8 mouse cellular contexts compared by ENCODE assay signal in the genomic region with DNA sequence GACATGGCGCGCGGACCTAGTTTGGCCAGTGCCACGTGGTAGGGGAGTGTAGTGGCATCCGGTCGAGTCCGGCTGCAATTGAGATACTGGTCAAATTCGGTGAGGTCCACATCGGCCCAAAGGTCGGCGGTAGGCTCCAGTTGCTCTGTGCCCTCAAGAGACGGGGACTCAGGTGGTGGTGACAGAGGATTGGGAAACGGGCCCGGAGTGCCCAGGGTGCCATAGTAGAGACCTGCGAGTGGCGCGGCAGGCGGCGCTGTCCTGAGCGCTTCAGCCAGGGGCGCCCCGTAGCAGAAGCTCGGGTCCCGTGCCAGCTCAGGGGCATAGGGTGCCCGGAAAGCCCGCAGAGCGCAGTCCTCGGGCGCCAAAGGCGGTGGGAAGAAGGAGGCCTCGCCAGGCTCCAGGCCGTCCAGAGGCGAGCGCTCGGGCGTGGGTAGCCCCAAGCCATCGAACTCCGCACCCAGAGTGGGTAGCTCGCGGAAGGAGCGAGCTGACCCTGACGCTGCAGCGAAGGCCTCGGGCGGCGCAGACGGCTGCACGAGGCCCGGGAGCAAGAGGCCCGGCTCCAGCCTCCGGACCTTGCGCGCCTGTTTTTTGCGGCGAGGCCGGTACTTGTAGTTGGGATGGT. TPM values are rescaled to one million over a fixed set of nuclear protein-coding genes. Genes with fewer than 3 reads are reported as not detected.
DNase-seq lines count a peak whose midpoint lies in the region; ATAC-seq and TF ChIP-seq lines count a peak whose summit lies in the region.

No protein-coding gene starts in this region.

- 6% methylated on average over 56 of the region's 56 CpGs for WGBS in forebrain, postnatal 0 days
- WGBS in midbrain, embryonic 15.5 days: 3% methylated on average over 56 of the region's 56 CpGs

- peak; percentile 21; the same call in 1 of the 2 replicates for ATAC-seq in forebrain, postnatal 0 days
- no peak; the same call in 1 of the 2 replicates for ATAC-seq in midbrain, embryonic 15.5 days (replicated peaks)
- no peak for ATAC-seq in inflammation-experienced regulatory T-cells, adult 6 months

- DNase-seq in layer of hippocampus, adult 2 months (ENCODE audit: low spot score in 2 of 2): no peak
- DNase-seq in layer of hippocampus, adult 8-10 months (ENCODE audit: low spot score in 2 of 2): no peak
- no peak for DNase-seq in forebrain, postnatal 0 days
- DNase-seq in kidney, postnatal 36 days: peak; percentile 22 to 51
- DNase-seq in spleen, postnatal 36 days (ENCODE audit: low spot score in 2 of 2): no peak
- DNase-seq in gastrocnemius, postnatal 25 days: no peak

- peaks cover 62% of the 10 kb centered on the region for H3K27me3 ChIP-seq in forebrain, postnatal 0 days (ENCODE audit: insufficient read depth, low read length)
- peaks cover 62% of the 10 kb centered on the region for H3K27me3 ChIP-seq in midbrain, embryonic 15.5 days (replicated peaks)

- H3K4me1 ChIP-seq in forebrain, postnatal 0 days (ENCODE audit: insufficient read depth): 0 out of 2 replicates have a peak, but pooled peaks cover 3% of the 10 kb centered on the region
- H3K4me1 ChIP-seq in midbrain, embryonic 15.5 days: peaks cover 20% of the 10 kb centered on the region

- H3K27ac ChIP-seq in layer of hippocampus, adult 2 months: peak overlapping the region; percentile 79
- no peak overlapping the region for H3K27ac ChIP-seq in forebrain, postnatal 0 days (ENCODE audit: low read depth, low read length)
- no peak overlapping the region for H3K27ac ChIP-seq in midbrain, embryonic 15.5 days

- peak overlapping the region; percentile 51; the same call in 1 of the 2 replicates for H3K9ac ChIP-seq in forebrain, postnatal 0 days
- H3K9ac ChIP-seq in midbrain, embryonic 15.5 days: 0 out of 2 replicates have a peak overlapping the region, but pooled peaks have one; percentile 20

- no peaks in the 10 kb centered on the region for H3K9me3 ChIP-seq in forebrain, postnatal 0 days (ENCODE audit: low read length)
- no peaks in the 10 kb centered on the region for H3K9me3 ChIP-seq in midbrain, embryonic 15.5 days

- H3K4me3 ChIP-seq in layer of hippocampus, adult 2 months: peak overlapping the region; percentile 60
- H3K4me3 ChIP-seq in forebrain, postnatal 0 days (ENCODE audit: low read depth, low read length): peak overlapping the region; percentile 43
- peak overlapping the region; percentile 39 for H3K4me3 ChIP-seq in midbrain, embryonic 15.5 days

- H3K4me2 ChIP-seq in forebrain, postnatal 0 days (ENCODE audit: low read depth): peak overlapping the region; percentile 66
- peak overlapping the region; percentile 65 for H3K4me2 ChIP-seq in midbrain, embryonic 15.5 days

- H3K36me3 ChIP-seq in forebrain, postnatal 0 days (ENCODE audit: insufficient read depth): no peaks in the 10 kb centered on the region
- no peaks in the 10 kb centered on the region for H3K36me3 ChIP-seq in midbrain, embryonic 15.5 days (replicated peaks)

- peak; percentile 41 for TF ChIP-seq CTCF in layer of hippocampus, adult 2 months (conservative IDR thresholded peaks at IDR 0.05)
- TF ChIP-seq CTCF in forebrain, postnatal 0 days (IDR thresholded peaks at IDR 0.05; ENCODE audit: low read depth): peak; percentile 31

RNA-seq across cellular contexts. Expression of a gene that starts 1.0 kb away (rescaled TPM):
- 10 to 100 TPM; 11.6 to 14.1 TPM for total RNA-seq in layer of hippocampus, adult 2 months (2021)
- 10 to 100 TPM in 3 of 4 experiments, 1 to 10 TPM in 1; 7.6 to 11.3 (median 10.9) TPM for total RNA-seq in layer of hippocampus, adult 8-10 months (2022)
- total RNA-seq in forebrain, postnatal 0 days (2014; rRNA removed): 5.4 and 8.9 TPM in 2 replicates
- polyA plus RNA-seq in forebrain, postnatal 0 days (2015; fragmentation: Nextera tagmentation; extraction: Ambion mirVana): 8.6 and 11.1 TPM in 2 replicates
- polyA plus RNA-seq in midbrain, embryonic 15.5 days (2015; fragmentation: Nextera tagmentation; extraction: Ambion mirVana): 18.3 and 19.7 TPM in 2 replicates
- polyA plus RNA-seq in inflammation-experienced regulatory T-cells, adult 6 months (2017; shearing (Covaris generic)): not detected
- total RNA-seq in gastrocnemius, postnatal 25 days (2021): 10 to 100 TPM; 10.5 to 12.7 TPM

RNA-seq across cellular contexts. Expression of a gene that starts 9.7 kb away (rescaled TPM):
- 10 to 100 TPM; 54.7 to 60.0 TPM for total RNA-seq in layer of hippocampus, adult 2 months (2021)
- 10 to 100 TPM; 53.6 to 71.8 (median 69.3) TPM for total RNA-seq in layer of hippocampus, adult 8-10 months (2022)
- total RNA-seq in forebrain, postnatal 0 days (2014; rRNA removed): 51.1 and 55.6 TPM in 2 replicates
- polyA plus RNA-seq in forebrain, postnatal 0 days (2015; fragmentation: Nextera tagmentation; extraction: Ambion mirVana): 53.8 and 57.5 TPM in 2 replicates
- polyA plus RNA-seq in midbrain, embryonic 15.5 days (2015; fragmentation: Nextera tagmentation; extraction: Ambion mirVana): 52.2 and 54.5 TPM in 2 replicates
- polyA plus RNA-seq in inflammation-experienced regulatory T-cells, adult 6 months (2017; shearing (Covaris generic)): 10 to 100 TPM in 2 of 3 experiments, 1 to 10 TPM in 1; 6.4 to 19.9 (median 17.5) TPM
- 1 to 10 TPM; 6.0 to 7.2 TPM for total RNA-seq in gastrocnemius, postnatal 25 days (2021)

RNA-seq across cellular contexts. Expression of a gene that starts 13.6 kb away (rescaled TPM):
- total RNA-seq in layer of hippocampus, adult 2 months (2021): 1 to 10 TPM in 1 of 2 experiments, under 1 TPM in 1; 0.83 to 1.4 TPM
- total RNA-seq in layer of hippocampus, adult 8-10 months (2022): 1 to 10 TPM in 1 of 4 experiments, under 1 TPM in 2, not detected in 1; 0.61 to 1.8 (median 0.87) TPM
- total RNA-seq in forebrain, postnatal 0 days (2014; rRNA removed): not detected in 2 replicates
- not detected in 2 replicates for polyA plus RNA-seq in forebrain, postnatal 0 days (2015; fragmentation: Nextera tagmentation; extraction: Ambion mirVana)
- polyA plus RNA-seq in midbrain, embryonic 15.5 days (2015; fragmentation: Nextera tagmentation; extraction: Ambion mirVana): not detected in 2 replicates
- not detected for polyA plus RNA-seq in inflammation-experienced regulatory T-cells, adult 6 months (2017; shearing (Covaris generic))
- total RNA-seq in gastrocnemius, postnatal 25 days (2021): not detected

RNA-seq across cellular contexts. Expression of a gene that starts 23.4 kb away (rescaled TPM):
- total RNA-seq in layer of hippocampus, adult 2 months (2021): 10 to 100 TPM; 41.8 to 43.4 TPM
- total RNA-seq in layer of hippocampus, adult 8-10 months (2022): 10 to 100 TPM; 39.6 to 51.5 (median 42.7) TPM
- 43.7 and 50.2 TPM in 2 replicates for total RNA-seq in forebrain, postnatal 0 days (2014; rRNA removed)
- 56.4 and 57.4 TPM in 2 replicates for polyA plus RNA-seq in forebrain, postnatal 0 days (2015; fragmentation: Nextera tagmentation; extraction: Ambion mirVana)
- polyA plus RNA-seq in midbrain, embryonic 15.5 days (2015; fragmentation: Nextera tagmentation; extraction: Ambion mirVana): 65.4 and 67.3 TPM in 2 replicates
- polyA plus RNA-seq in inflammation-experienced regulatory T-cells, adult 6 months (2017; shearing (Covaris generic)): 100 to 1,000 TPM; 154 to 182 (median 170) TPM
- 1 to 10 TPM; 2.6 to 6.1 TPM for total RNA-seq in gastrocnemius, postnatal 25 days (2021)

RNA-seq across cellular contexts. Expression of a gene that starts 27.8 kb away (rescaled TPM):
- total RNA-seq in layer of hippocampus, adult 2 months (2021): not detected
- not detected for total RNA-seq in layer of hippocampus, adult 8-10 months (2022)
- total RNA-seq in forebrain, postnatal 0 days (2014; rRNA removed): not detected in 2 replicates
- not detected in 2 replicates for polyA plus RNA-seq in forebrain, postnatal 0 days (2015; fragmentation: Nextera tagmentation; extraction: Ambion mirVana)
- polyA plus RNA-seq in midbrain, embryonic 15.5 days (2015; fragmentation: Nextera tagmentation; extraction: Ambion mirVana): not detected in 2 replicates
- polyA plus RNA-seq in inflammation-experienced regulatory T-cells, adult 6 months (2017; shearing (Covaris generic)): not detected
- not detected for total RNA-seq in gastrocnemius, postnatal 25 days (2021)

Comparison
In these comparisons a context has a peak if more than half of its experiments do, and no peak if none do; other contexts are left out.
1. DNase-seq: peak in kidney, postnatal 36 days (2 of 2); none in layer of hippocampus, adult 2 months (0 of 2), layer of hippocampus, adult 8-10 months (0 of 2), forebrain, postnatal 0 days (single experiment), spleen, postnatal 36 days (0 of 2) and gastrocnemius, postnatal 25 days (single experiment).
2. Peak in every context shown above with its lines, with median percentiles within 50 percentile points of each other: H3K4me3 ChIP-seq.